Mouse (Mus musculus): ENCODE results near the gene Rasgrp2.

The Rasgrp2 gene

DNA sequence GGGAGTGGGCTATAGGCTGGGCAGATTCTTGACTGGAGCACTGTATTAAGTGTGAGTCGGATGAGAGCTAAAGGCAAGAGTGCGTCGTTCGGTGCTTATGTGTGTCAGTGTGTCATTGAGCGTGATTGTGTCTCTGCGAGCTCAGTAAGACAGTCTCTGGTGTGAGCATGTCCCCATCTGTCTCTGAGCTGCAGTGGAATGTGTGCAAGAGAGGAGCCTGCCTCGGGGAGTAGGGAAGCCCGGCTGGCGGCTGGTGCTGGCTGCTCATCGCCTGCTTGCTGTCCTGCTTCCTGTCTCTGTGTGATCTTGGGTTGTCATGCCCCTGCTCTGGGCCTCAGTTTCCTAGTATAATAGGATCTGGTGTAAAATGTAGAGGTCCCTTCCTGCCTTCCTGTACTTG is 43.9 kb downstream of the Rasgrp2 start:
- DNase-seq, result no peak

DNA sequence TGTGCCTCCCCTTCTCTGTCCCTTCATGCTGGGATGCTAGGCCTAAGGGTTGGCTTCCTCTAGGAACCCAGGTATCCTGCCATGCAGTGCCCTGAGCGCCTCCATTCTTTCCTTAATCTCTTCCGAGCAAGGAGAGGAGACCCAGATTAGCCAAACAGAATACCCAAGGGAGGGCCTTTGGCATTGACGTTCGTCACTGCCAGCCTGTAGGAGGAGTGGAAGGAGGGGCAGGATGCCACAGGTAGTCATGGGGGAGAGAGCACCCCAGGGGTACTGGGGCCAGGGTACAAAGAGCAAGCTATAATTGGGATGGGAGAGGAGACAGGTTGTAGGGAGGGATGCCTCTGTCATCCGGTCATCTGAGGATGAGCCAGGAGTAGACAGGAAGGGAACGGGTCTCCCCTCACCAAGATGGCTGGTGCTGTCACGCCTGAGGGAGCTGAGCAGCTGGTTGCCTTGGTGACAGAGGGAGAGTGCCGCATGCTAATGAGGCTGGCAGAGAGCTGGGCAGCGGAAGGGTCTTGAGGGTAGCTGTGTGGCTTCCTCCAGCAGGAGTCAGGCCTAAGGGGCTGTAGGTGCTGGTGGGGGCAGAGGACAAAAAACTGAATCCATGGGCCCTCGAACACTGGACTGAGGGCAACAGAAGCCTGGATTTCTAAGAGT is 46.8 kb downstream of the Rasgrp2 start:
- DNase-seq, result no peak

DNA sequence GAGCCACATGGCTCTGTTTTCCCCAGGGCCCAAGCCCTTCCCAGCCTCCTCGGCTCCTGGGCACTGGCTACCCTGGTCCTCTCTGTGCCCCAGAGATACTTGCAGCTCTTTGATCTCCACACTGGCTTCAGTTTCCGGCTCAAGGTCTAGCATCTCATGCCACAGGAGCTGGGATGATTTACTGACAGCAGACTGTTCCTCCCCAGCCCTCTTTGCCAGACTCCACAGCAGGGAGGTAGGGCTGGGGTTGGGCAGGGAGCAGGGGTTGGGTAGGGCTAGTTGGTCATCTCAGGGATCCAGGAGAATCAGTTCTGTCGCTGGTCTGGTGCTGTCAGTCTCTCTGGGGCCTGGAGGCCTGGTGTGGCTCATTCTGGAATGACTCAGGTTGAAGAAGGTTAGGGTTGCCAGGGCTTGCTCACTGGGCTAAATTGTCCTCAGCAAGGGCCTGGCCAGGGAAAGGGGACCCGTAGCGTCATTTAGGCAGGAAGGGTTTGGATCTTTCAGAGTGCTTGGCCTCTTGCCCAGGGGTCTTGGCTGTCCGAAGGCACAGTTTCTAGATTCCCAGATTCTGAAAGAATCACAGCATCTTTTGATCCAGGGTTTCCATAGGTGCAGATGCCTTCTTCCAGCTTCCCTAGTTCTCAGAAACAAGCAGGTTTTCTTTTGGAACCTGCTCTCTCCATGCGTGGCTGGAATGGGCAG is 47.7 kb downstream of the Rasgrp2 start:
- no peak for DNase-seq

DNA sequence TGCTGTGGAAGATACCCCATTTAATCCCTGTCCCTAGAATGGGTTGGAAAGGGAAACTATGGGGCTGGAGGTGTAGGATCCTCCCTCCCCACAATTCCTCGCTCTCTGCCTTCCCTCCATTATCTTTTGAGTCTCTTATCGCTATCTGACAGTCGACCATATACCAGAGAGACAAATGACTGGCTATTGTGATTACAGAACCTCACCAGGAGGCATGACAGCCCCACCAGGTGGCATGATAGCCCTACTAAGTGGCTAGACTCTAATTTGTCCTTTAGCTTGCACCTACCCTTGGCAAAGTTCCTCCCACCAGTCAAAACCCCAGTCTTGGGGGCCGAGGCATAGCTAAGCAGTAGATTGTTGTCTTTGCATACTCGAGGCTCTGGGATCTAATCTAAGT is 49.6 kb downstream of the Rasgrp2 start:
- DNase-seq, result no peak

DNA sequence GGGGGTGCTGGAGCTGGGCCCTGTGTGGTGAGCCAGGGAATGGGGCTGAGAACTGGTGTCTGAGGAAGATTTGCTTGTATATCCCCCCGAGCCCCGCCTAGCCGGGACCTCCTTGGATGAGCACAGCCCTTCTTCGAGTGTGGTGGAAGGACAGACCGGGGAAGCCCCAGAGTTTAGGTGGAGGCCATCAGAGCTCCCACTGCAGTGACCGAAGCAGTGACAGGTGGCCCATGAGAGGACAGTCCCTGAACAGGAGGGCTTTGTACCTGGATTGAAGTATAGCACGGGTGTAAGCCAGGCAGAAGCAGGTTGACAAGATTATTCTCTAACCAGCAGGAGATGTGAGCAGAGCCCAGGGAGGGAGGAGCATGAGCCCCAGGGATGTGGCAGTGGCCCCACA is 50.7 kb downstream of the Rasgrp2 start:
- DNase-seq, result no peak

DNA sequence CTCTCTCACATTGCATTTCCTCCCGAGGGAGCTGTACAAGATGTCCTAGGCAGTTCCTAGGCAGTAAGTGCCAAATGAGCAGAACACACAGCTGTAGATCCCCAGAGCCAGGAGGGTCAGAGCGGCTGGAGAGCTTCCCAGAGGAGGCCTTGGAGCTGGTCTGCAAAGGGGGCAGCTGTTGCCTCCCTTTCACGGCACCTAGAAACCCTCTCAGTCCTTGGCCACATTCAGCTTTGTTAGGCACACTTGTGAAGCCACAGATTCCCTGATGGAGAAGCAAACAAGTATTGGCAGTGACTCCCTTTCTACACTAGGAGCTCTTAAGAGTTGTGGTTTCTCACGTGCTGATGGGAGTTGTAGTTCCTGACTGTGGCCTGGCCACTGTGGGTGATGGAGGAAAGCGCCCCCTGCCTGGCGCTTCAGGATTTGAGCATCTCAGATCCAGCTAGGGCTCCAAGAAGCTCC is 52.9 kb downstream of the Rasgrp2 start:
- peak; percentile 92 for DNase-seq

DNA sequence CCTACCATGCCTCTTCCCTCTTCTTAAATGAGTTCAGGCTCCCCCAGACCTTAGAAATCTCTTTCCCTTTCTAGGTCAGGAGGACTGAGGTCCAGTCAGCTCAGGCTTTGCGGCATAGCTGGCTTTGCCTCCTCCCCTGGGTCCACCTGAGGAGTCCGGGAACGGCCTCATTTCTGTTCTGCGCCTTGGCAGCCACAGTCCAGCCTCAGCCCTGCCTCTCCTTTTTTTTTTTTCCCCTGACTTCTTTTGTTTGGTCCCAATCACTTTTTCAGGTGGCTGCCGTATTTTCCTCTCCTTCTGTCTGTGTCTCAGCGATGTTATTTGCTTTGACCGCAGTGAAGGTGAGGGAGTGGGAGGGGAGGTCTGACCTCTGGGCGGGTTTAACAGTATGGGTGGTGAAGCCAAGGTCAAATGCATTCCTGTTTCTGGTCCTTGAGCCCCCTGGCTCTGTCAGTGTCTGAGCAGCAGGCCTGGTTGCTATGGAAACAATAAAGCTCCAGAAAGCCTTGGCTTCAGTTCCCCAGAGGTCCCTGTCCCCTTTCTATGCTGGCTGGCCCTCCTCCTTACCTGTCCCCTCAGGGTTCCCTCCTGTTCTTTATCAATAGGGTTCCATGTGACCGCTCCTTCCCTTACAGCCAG is 53.7 kb downstream of the Rasgrp2 start:
- no peak for DNase-seq

DNA sequence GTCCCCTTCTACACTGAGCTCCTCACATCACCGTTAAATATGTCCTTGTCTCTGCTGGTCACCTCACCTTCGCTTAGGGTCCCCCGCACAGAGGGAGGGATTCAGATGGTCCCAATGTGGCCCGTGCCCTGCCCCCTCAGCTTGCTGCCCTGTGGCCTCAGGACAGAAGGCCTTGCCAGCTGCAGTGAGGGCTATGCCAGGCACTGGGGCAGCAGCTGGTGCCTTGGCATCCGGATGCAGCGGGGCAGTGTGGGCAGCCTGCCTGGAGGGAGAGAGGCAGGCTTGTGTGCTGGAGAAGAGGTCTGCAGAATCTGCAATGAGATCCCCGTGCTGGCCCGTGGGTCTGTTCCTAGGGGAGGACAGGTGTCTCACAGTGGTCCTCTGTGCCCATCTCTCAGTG is 54.2 kb downstream of the Rasgrp2 start:
- peak; percentile 91 for DNase-seq

DNA sequence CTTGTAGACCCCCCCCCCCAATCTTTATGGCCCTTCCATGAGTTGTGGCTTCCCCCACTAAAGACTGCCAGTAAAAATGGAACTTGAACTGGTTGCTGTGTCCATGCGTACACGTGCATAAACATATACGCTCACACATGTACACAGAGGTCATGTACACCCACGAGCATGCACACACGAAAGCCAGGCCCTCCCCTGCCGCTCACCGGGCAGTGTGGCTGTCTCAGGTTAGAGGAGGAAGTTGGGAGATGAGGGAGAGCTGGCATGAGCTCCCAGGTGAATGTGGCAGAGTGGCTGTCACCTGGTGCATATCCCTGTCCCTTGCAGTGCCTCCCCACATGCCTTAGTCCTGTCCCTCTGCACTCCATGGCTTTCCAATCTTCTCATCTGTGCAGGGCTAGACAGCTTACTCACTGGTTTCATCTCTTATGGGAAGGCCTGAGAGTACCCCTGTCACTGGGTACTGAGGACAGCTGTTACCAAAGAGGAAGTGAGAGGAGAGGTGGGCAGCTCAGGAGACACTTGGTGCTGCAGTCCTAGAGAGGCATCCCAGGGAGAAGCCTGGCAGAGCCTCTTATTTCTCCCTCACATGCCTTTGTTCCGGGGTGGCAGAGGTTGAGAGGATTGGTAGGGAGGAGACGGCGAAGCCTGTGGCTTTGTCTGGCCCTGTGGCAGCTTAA is 55.0 kb downstream of the Rasgrp2 start:
- no peak for DNase-seq

DNA sequence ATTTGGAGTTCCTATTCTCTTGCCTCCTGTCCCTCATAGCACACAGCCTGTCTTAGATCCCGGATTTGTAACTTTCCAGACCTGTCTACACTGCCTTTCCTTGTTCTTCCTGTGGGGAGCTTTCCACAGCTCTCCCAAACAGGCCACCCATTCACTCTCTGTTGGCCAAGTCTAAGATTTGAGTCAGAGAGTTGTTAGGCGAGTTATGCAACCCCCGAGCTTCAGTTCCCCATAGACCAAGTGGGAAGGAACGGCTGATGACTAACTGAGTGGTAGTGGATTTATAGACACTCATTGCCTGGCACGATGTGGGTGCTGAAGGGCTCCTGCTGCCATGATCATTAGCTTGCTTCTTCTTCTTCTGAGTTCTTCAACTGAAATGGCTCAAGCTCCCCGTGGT is 60.4 kb downstream of the Rasgrp2 start:
- DNase-seq, result no peak

DNA sequence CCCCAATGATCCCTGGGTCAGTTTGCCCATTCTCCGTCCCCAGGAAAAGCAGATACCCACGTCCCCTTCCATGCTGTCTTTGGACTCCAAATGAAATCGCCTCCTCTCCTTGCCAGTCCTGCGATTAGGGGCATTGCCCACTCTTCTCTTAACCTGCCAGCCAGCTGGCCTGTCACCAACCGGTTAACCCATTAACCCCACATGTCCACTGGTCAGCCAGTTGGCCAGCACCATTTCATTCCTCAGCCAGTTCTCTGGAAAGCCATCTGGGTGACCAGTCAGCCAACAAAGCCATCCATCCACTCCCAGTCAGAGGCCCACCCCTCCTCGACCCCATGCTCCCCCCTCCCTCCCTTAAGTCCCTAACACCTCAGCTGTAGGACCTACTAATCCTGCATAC is 63.7 kb downstream of the Rasgrp2 start:
- no peak for DNase-seq

DNA sequence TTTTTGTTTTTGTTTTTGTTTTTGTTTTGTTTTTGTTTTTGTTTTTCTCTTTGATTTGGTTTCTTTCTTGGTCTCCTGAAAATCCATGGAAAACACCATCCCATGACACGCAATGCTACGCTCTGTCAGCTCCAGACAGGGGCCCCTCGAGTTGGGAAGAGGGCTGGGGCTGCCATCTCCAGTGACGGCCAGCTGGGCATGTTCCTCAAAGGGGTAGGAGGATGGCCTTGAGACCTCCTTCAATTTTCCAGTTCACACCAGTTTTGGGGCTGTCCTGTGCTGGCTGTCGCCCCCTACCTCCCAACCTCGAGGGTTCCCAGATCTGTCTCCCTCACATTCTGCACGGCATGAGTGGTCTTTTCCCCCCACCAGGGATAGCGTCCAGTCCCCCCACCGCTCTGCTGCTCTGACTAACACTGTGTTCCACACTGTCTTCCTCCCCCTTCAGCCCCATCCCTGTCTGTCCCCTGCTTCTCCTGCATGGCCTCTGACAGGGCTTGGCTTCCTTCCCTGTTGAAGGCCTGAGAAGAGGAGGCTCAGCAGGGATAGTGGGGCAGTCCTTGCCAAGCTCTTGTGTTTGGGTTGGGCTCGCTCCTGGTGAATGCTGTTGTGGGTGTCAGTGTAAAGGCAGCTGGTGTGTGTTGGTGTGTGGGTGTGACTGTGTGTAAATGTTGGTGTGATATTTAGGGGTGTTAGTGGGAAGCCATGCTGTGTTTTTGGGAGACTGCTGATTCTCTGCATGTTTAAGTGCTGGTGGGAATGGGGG is 65.3 kb downstream of the Rasgrp2 start:
- peak; percentile 85 for DNase-seq
